Mouse (Mus musculus) left cerebral cortex, adult 6 months (tissue): Measurements from ENCODE around the gene Mfsd8. TPM values are rescaled to one million over a fixed set of nuclear protein-coding genes. Genes with fewer than 3 reads are reported as not detected.

Experiments used
- long read RNA-seq, 2 experiments: library from polyadenylated mRNA; unstranded; transcript quantifications; one replicate each; pipeline ENCODE4 v2.0.0; 2019 to 2020
- polyA plus RNA-seq: library from polyadenylated mRNA; unstranded; fragments of <200 nt; fragmentation: Nextera tagmentation; gene quantifications from 2 replicates; pipeline ENCODE4 v1.2.3, GENCODE M21; 2021

Mfsd8 gene
- polyA plus RNA-seq = 11.8 and 13.5 TPM in 2 replicates
- long read RNA-seq, experiment 1, transcript Mfsd8-201 (12 exons, 3,151 nt) = major isoform, 125 of 164 reads
- long read RNA-seq, experiment 1, partial matches to known transcripts = 10 of 164 reads
- long read RNA-seq, experiment 1, other reads (novel, unspliced or antisense) = 27 of 164 reads
- long read RNA-seq, experiment 2, transcript Mfsd8-201 (12 exons, 3,151 nt) = major isoform, 11 of 17 reads
- long read RNA-seq, experiment 2, partial matches to known transcripts = 1 of 17 reads
- long read RNA-seq, experiment 2, other reads (novel, unspliced or antisense) = 5 of 17 reads

GRCm38 (mm10) chr3:40846473-40846956 is at the start of gene Mfsd8:
TSS of gene Mfsd8 (minus strand) at chr3:40846886.

GRCm38 (mm10) chr3:40846957-40847017 is 101 bp upstream of the Mfsd8 start, which contains the start of gene Abhd18:
TSS of gene Abhd18 (plus strand) at chr3:40846970.

GRCm38 (mm10) chr3:40799530-40800372 is 46.9 kb downstream of the Mfsd8 start, which contains the start of gene Plk4:
TSS of gene Plk4 (plus strand) at chr3:40800019.

Other genes starting within 250 kb of the Mfsd8 start
- 0.10 TPM in 1 of 2 replicates, not detected in the other for gene Slc25a31, start 138.0 kb downstream of the Mfsd8 start, polyA plus RNA-seq
- gene Hspa4l, start 102.4 kb downstream of the Mfsd8 start, polyA plus RNA-seq = 58.4 and 69.2 TPM in 2 replicates
- 2.6 and 4.1 TPM in 2 replicates for gene Plk4, start 46.9 kb downstream of the Mfsd8 start, polyA plus RNA-seq
- gene Abhd18, start 84 bp upstream of the Mfsd8 start, polyA plus RNA-seq = 16.7 and 19.2 TPM in 2 replicates
- not detected in 2 replicates for gene 1700034I23Rik, start 55.7 kb upstream of the Mfsd8 start, polyA plus RNA-seq
- gene Larp1b, start 102.9 kb upstream of the Mfsd8 start, polyA plus RNA-seq = 4.3 and 6.1 TPM in 2 replicates
- gene Pgrmc2, start 236.2 kb upstream of the Mfsd8 start, polyA plus RNA-seq = 9.9 and 24.7 TPM in 2 replicates